Mouse (Mus musculus): Measurements from ENCODE around the gene Nme2. TPM values are rescaled to one million over a fixed set of nuclear protein-coding genes. Genes with fewer than 3 reads are reported as not detected.

Nme2 gene
- total and polyA plus RNA-seq, 3 experiments = 945 to 1,722 (median 1,555) TPM

- Histone ChIP-seq H3K4me1 (ENCODE audit: control insufficient read depth in 1 of 2, insufficient read depth in 2 of 2) (peaks cover 6 to 52% of the 10 kb centered on the region in 2 experiments; a peak in 3 of 4 replicates), H3K9ac (ENCODE audit: insufficient read depth, low read depth) (peak overlapping the region; percentile 84), H3K27ac (ENCODE audit: insufficient read depth, low read depth) (peak overlapping the region; percentile 48), H3K27me3 (replicated peaks) (no peaks in the 10 kb centered on the region), H3K4me2 (ENCODE audit: insufficient read depth, low read depth, poor library complexity, severe bottlenecking) (peak overlapping the region; percentile 73), H3K36me3 (replicated peaks in 1 of 2; ENCODE audit: control insufficient read depth in 1 of 2, insufficient read depth in 1 of 2, low read length in 1 of 2) (peaks cover 41 to 69% of the 10 kb centered on the region in 2 experiments), H3K9me3 (replicated peaks; ENCODE audit: low read length) (no peaks in the 10 kb centered on the region), H3K4me3 (replicated peaks in 1 of 3; ENCODE audit: low read depth in 2 of 3, low read length in 2 of 3, poor library complexity in 1 of 3) (peak overlapping the region; percentile 72 to 89 (median 82)), H3K79me2 (replicated peaks; ENCODE audit: control insufficient read depth, extremely low read depth, insufficient read depth, poor library complexity, severe bottlenecking) (peaks cover 42% of the 10 kb centered on the region)
- peak; percentile 96 for DNase-seq (ENCODE audit: extremely low read depth)
- in situ Hi-C loops (cut with MboI; ENCODE audit: low pct_ligation_motif_present, low pct_unique_long_range_greater_than_20kb, low sequenced_read_pairs) = loop anchor here (25.0 kb wide), 1 partner anchor 307 kb away; no protein-coding TSS in a partner anchor
- dilution Hi-C loops (cut with MboI; ENCODE audit: extremely low pct_ligation_motif_present, extremely low pct_unique_long_range_greater_than_20kb, low sequenced_read_pairs) = no loop called here
- TF ChIP-seq IRF4 (IDR thresholded peaks at IDR 0.05; ENCODE audit: low read depth, low read length) (no peak; the same call in 1 of the 2 replicates), BHLHE40 (IDR thresholded peaks at IDR 0.05; ENCODE audit: low read depth, low read length) (peak; percentile 36), KAT2A (IDR thresholded peaks at IDR 0.05; ENCODE audit: insufficient replicate concordance, low read length) (peak; percentile 49; the same call in 1 of the 2 replicates), ZMIZ1 (IDR thresholded peaks at IDR 0.05; ENCODE audit: low read depth, low read length) (peak; percentile 74), MXI1 (IDR thresholded peaks at IDR 0.05; ENCODE audit: low read depth, low read length) (peak; percentile 100), POLR2AphosphoS2 (IDR thresholded peaks at IDR 0.05; ENCODE audit: low read depth, low read length) (peak; percentile 84; the same call in 1 of the 2 replicates), SIN3A (IDR thresholded peaks at IDR 0.05; ENCODE audit: low read length) (peak; percentile 98), ZC3H11A (IDR thresholded peaks at IDR 0.05; ENCODE audit: low read depth, low read length) (no peak), JUN (IDR thresholded peaks at IDR 0.05; ENCODE audit: insufficient read depth, low read depth, low read length) (no peak), ZNF384 (IDR thresholded peaks at IDR 0.05; ENCODE audit: low read depth, low read length) (no peak), CHD2 (IDR thresholded peaks at IDR 0.05; ENCODE audit: low read length) (peak; percentile 69), CTCF (conservative IDR thresholded peaks at IDR 0.05 in 1 of 2, IDR thresholded peaks at IDR 0.05 in 1 of 2; ENCODE audit: low read depth in 2 of 2, low read length in 2 of 2) (peak in 1 of 2 experiments; percentile 12; a peak in 2 of 4 replicates), RAD21 (IDR thresholded peaks at IDR 0.05; ENCODE audit: low read depth, low read length) (no peak), NELFE (IDR thresholded peaks at IDR 0.05; ENCODE audit: low read depth, low read length) (peak; percentile 97), JUND (conservative IDR thresholded peaks at IDR 0.05; ENCODE audit: low read depth, low read length) (0 out of 2 replicates have a peak, but pooled peaks have one; percentile 12), TCF12 (IDR thresholded peaks at IDR 0.05; ENCODE audit: low read depth, low read length) (peak; percentile 73), PAX5 (IDR thresholded peaks at IDR 0.05; ENCODE audit: low read length) (no peak), MYC (IDR thresholded peaks at IDR 0.05; ENCODE audit: low read depth, low read length) (peak; percentile 100), USF2 (conservative IDR thresholded peaks at IDR 0.05; ENCODE audit: low read depth, low read length) (peak; percentile 32; the same call in 1 of the 2 replicates), ZKSCAN1 (IDR thresholded peaks at IDR 0.05; ENCODE audit: borderline replicate concordance, low read depth, low read length) (no peak), HCFC1 (IDR thresholded peaks at IDR 0.05; ENCODE audit: low read depth, low read length) (peak; percentile 51; the same call in 1 of the 2 replicates), SMC3 (IDR thresholded peaks at IDR 0.05; ENCODE audit: low read depth, low read length) (no peak), UBTF (IDR thresholded peaks at IDR 0.05; ENCODE audit: low read depth, low read length) (peak; percentile 74; the same call in 1 of the 2 replicates), ELF1 (IDR thresholded peaks at IDR 0.05; ENCODE audit: low read depth, low read length) (peak; percentile 89), USF1 (IDR thresholded peaks at IDR 0.05; ENCODE audit: low read depth, low read length) (peak; percentile 81), MAFK (IDR thresholded peaks at IDR 0.05; ENCODE audit: insufficient replicate concordance, low read length) (0 out of 2 replicates have a peak, but pooled peaks have one; percentile 32), MEF2A (IDR thresholded peaks at IDR 0.05; ENCODE audit: borderline replicate concordance, low read depth, low read length) (peak; percentile 22; the same call in 1 of the 2 replicates), TBP (conservative IDR thresholded peaks at IDR 0.05; ENCODE audit: low read depth, low read length) (peak; percentile 57; the same call in 1 of the 2 replicates), EP300 (IDR thresholded peaks at IDR 0.05; ENCODE audit: low read length) (no peak), GABPA (IDR thresholded peaks at IDR 0.05; ENCODE audit: insufficient replicate concordance, low read depth, low read length) (no peak), CHD1 (IDR thresholded peaks at IDR 0.05; ENCODE audit: low read depth, low read length) (no peak), MAX (IDR thresholded peaks at IDR 0.05; ENCODE audit: low read length) (peak; percentile 99), RCOR1 (conservative IDR thresholded peaks at IDR 0.05; ENCODE audit: low read depth, low read length) (0 out of 2 replicates have a peak, but pooled peaks have one; percentile 3), ETS1 (conservative IDR thresholded peaks at IDR 0.05; ENCODE audit: low read depth, low read length) (0 out of 2 replicates have a peak, but pooled peaks have one; percentile 7), MAZ (IDR thresholded peaks at IDR 0.05; ENCODE audit: low read depth, low read length) (no peak; the same call in 1 of the 2 replicates), POLR2A (IDR thresholded peaks at IDR 0.05; ENCODE audit: low read depth, low read length) (peak; percentile 96), NRF1 (IDR thresholded peaks at IDR 0.05; ENCODE audit: low read depth, low read length) (peak; percentile 57)
Observed at GRCm38 (mm10) chr11:93955256-93956150, 556 bp downstream of the Nme2 start.
